Mouse (Mus musculus) lung, embryonic 15.5 days (tissue): ENCODE data around the gene Pih1d1. TPM values are rescaled to one million over a fixed set of nuclear protein-coding genes. Genes with fewer than 3 reads are reported as not detected.

Experiments used
- ATAC-seq: fragments of 200-750 bp; cut with Nextera tagmentation; 2 replicates; pipeline ENCODE4 v1.8.0; 2017; ENCODE audit warnings: moderate number of reproducible peaks, borderline replicate concordance; ENCODE audit not compliant: low FRiP score, low TSS enrichment; ENCODE audit errors: extremely low read depth
- H3K27ac ChIP-seq: fragments of 300-500 bp; sonication (generic); 2 replicates; pipeline ENCODE4 v1.5.1; 2015; ENCODE audit warnings: moderate library complexity, mild to moderate bottlenecking, inconsistent platforms
- H3K27me3 ChIP-seq: fragments of 300-500 bp; sonication (generic); 2 replicates; pipeline ENCODE4 v1.6.1; 2015; ENCODE audit warnings: inconsistent platforms
- H3K36me3 ChIP-seq: fragments of 300-500 bp; sonication (generic); 2 replicates; pipeline ENCODE4 v1.6.1; 2015; ENCODE audit warnings: inconsistent platforms
- H3K4me1 ChIP-seq: fragments of 300-500 bp; sonication (generic); 2 replicates; pipeline ENCODE4 v1.6.1; 2015; ENCODE audit warnings: inconsistent platforms
- H3K4me2 ChIP-seq: fragments of 300-500 bp; sonication (generic); 2 replicates; pipeline ENCODE4 v1.6.1; 2015; ENCODE audit warnings: inconsistent platforms, mild to moderate bottlenecking, moderate library complexity
- H3K4me3 ChIP-seq: fragments of 300-500 bp; sonication (generic); 2 replicates; pipeline ENCODE4 v1.5.1; 2015; ENCODE audit warnings: mild to moderate bottlenecking, inconsistent platforms
- H3K9ac ChIP-seq: fragments of 300-500 bp; sonication (generic); 2 replicates; pipeline ENCODE4 v1.6.1; 2015; ENCODE audit warnings: inconsistent platforms
- H3K9me3 ChIP-seq: fragments of 300-500 bp; sonication (generic); 2 replicates; pipeline ENCODE4 v1.6.1; 2016; ENCODE audit warnings: inconsistent platforms
- WGBS: fragments of 180-500 bp; shearing (Covaris S2); methylation state at CpG from one replicate; pipeline ENCODE4 v1.1.7; 2015; 5-methylcytosine and 5-hydroxymethylcytosine counted together
- polyA plus RNA-seq: library from polyadenylated mRNA; unstranded; fragments of >200 nt; fragmentation: Nextera tagmentation; extraction: Ambion mirVana; gene quantifications from 2 replicates; pipeline ENCODE4 v1.2.1, GENCODE M21; 2015

The Pih1d1 gene
- polyA plus RNA-seq, 1 experiment from 2014 or later, result 103 TPM

GRCm38 (mm10) chr7:45138403-45138802 is 15.7 kb upstream of the Pih1d1 start:
- Histone ChIP-seq H3K9me3 (no peaks in the 10 kb centered on the region), H3K9ac (no peak overlapping the region), H3K4me3 (no peak overlapping the region), H3K27ac (no peak overlapping the region), H3K4me1 (peaks cover 9% of the 10 kb centered on the region; the same call in 1 of the 2 replicates), H3K36me3 (peaks cover 10% of the 10 kb centered on the region), H3K4me2 (no peak overlapping the region), H3K27me3 (no peaks in the 10 kb centered on the region; the same call in 1 of the 2 replicates)
- 77% methylated on average over 1 of the region's 1 CpGs for WGBS
- no peak for ATAC-seq

DNA sequence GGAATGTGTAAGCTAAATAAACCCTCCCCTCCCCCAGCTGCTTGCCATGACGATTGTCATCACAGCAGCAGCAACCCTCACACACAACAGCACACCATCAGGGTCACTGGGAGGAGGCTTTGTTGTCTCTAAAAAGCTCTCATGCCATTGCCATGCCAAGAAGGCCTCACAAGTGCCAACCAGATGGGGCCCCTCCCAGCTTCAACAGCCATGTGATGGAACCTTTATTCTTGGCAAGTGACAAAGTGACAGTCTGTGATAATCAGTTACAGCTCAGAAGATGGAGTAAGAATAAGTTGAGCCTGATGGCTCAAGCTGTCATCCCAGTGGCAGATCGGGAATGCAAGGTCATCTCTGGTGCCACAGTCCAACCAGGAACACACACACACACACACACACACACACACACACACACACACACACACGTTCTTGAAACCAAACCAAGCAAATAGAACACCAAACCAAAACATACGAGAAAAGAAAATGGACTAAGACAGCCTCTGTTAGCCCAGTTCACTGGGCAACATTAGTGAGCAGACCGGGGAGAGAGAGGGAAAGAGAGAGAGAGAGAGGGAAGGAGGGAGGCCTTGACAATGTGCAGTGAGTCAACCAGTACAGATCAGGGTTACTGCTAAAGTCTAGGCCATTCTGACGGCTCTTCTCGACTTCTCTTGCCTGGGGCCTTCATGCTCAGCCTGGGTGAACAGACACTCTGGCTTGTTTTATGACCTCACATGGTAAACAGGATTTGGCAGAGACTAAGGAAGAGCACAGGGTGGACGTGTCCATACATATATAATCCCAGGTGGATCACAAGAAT is 14.0 kb upstream of the Pih1d1 start:
- H3K27me3 ChIP-seq, result no peaks in the 10 kb centered on the region; the same call in 1 of the 2 replicates
- H3K9ac ChIP-seq, result no peak overlapping the region
- no peak overlapping the region for H3K4me3 ChIP-seq
- H3K9me3 ChIP-seq, result no peaks in the 10 kb centered on the region
- no peak overlapping the region for H3K27ac ChIP-seq
- ATAC-seq, result no peak
- H3K36me3 ChIP-seq, result peaks cover 20% of the 10 kb centered on the region
- no peak overlapping the region for H3K4me2 ChIP-seq
- WGBS, result 59% methylated on average over 8 of the region's 8 CpGs
- H3K4me1 ChIP-seq, result 0 out of 2 replicates have a peak, but pooled peaks cover 4% of the 10 kb centered on the region

GRCm38 (mm10) chr7:45141319-45141718 is 12.8 kb upstream of the Pih1d1 start:
- H3K27ac ChIP-seq, result no peak overlapping the region
- ATAC-seq, result no peak
- H3K9ac ChIP-seq, result no peak overlapping the region
- H3K4me3 ChIP-seq, result no peak overlapping the region
- H3K9me3 ChIP-seq, result no peaks in the 10 kb centered on the region
- H3K4me2 ChIP-seq, result no peak overlapping the region
- WGBS, result 94% methylated on average over 3 of the region's 3 CpGs
- H3K36me3 ChIP-seq, result peaks cover 30% of the 10 kb centered on the region
- no peaks in the 10 kb centered on the region for H3K4me1 ChIP-seq
- H3K27me3 ChIP-seq, result no peaks in the 10 kb centered on the region; the same call in 1 of the 2 replicates

- Histone ChIP-seq H3K9ac (no peak overlapping the region), H3K4me3 (no peak overlapping the region), H3K4me1 (no peaks in the 10 kb centered on the region), H3K4me2 (no peak overlapping the region), H3K9me3 (no peaks in the 10 kb centered on the region), H3K27me3 (no peaks in the 10 kb centered on the region; the same call in 1 of the 2 replicates), H3K36me3 (peaks cover 35% of the 10 kb centered on the region), H3K27ac (no peak overlapping the region)
- 90% methylated on average over 5 of the region's 5 CpGs for WGBS
- ATAC-seq, result no peak
Observed at GRCm38 (mm10) chr7:45141914-45142313, 12.2 kb upstream of the Pih1d1 start.

GRCm38 (mm10) chr7:45144368-45145174 is 9.5 kb upstream of the Pih1d1 start:
- no peak overlapping the region for H3K4me3 ChIP-seq
- H3K9me3 ChIP-seq, result no peaks in the 10 kb centered on the region
- H3K36me3 ChIP-seq, result peaks cover 38% of the 10 kb centered on the region
- no peak overlapping the region; the same call in 1 of the 2 replicates for H3K27ac ChIP-seq
- no peak overlapping the region for H3K4me2 ChIP-seq
- WGBS, result 83% methylated on average over 13 of the region's 13 CpGs
- no peak overlapping the region for H3K9ac ChIP-seq
- H3K4me1 ChIP-seq, result peaks cover 9% of the 10 kb centered on the region
- no peaks in the 10 kb centered on the region for H3K27me3 ChIP-seq
- ATAC-seq, result no peak

GRCm38 (mm10) chr7:45145460-45145859 is 8.6 kb upstream of the Pih1d1 start:
- Histone ChIP-seq H3K36me3 (peaks cover 38% of the 10 kb centered on the region), H3K4me2 (no peak overlapping the region), H3K27ac (no peak overlapping the region), H3K9ac (no peak overlapping the region), H3K4me3 (no peak overlapping the region), H3K27me3 (no peaks in the 10 kb centered on the region), H3K4me1 (peaks cover 15% of the 10 kb centered on the region), H3K9me3 (no peaks in the 10 kb centered on the region)
- no peak for ATAC-seq
- 92% methylated on average over 8 of the region's 8 CpGs for WGBS

GRCm38 (mm10) chr7:45147267-45147666 is 6.8 kb upstream of the Pih1d1 start:
- Histone ChIP-seq H3K36me3 (peaks cover 33% of the 10 kb centered on the region), H3K4me2 (no peak overlapping the region), H3K27ac (no peak overlapping the region), H3K9me3 (no peaks in the 10 kb centered on the region), H3K4me3 (no peak overlapping the region), H3K27me3 (no peaks in the 10 kb centered on the region), H3K4me1 (peaks cover 32% of the 10 kb centered on the region), H3K9ac (no peak overlapping the region)
- no peak for ATAC-seq
- WGBS, result 83% methylated on average over 11 of the region's 11 CpGs

DNA sequence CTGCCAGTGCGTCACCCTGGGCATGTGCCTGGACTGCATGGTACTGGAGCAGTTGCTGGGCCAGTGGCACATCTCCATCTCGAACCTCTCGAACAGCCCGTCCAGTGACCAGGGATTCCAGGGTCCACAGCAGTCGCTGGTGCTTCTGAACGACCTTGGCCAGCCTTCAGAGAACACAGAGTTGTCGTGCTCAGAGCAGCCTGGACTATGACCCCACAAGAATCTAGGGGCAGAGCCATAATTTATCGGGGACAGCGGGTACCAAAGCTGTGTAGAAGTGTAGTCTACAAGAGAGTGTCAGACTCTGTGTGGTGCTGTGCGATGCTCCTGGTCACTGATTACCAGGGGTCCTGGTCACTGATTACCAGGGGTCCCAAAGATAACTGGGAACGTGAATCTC is 6.2 kb upstream of the Pih1d1 start:
- Histone ChIP-seq H3K4me1 (peaks cover 32% of the 10 kb centered on the region), H3K4me3 (no peak overlapping the region), H3K27ac (no peak overlapping the region), H3K4me2 (no peak overlapping the region), H3K9me3 (no peaks in the 10 kb centered on the region), H3K27me3 (no peaks in the 10 kb centered on the region), H3K9ac (no peak overlapping the region), H3K36me3 (peaks cover 29% of the 10 kb centered on the region)
- 80% methylated on average over 11 of the region's 11 CpGs for WGBS
- ATAC-seq, result no peak

- WGBS, result 45% methylated on average over 4 of the region's 4 CpGs
- Histone ChIP-seq H3K27ac (no peak overlapping the region), H3K9me3 (no peaks in the 10 kb centered on the region), H3K9ac (no peak overlapping the region), H3K27me3 (no peaks in the 10 kb centered on the region), H3K4me2 (no peak overlapping the region), H3K4me1 (peaks cover 36% of the 10 kb centered on the region), H3K36me3 (peaks cover 28% of the 10 kb centered on the region), H3K4me3 (no peak overlapping the region)
- ATAC-seq, result no peak
Observed at GRCm38 (mm10) chr7:45148534-45149098, 5.5 kb upstream of the Pih1d1 start.

- H3K36me3 ChIP-seq, result peaks cover 22% of the 10 kb centered on the region
- no peak overlapping the region for H3K4me2 ChIP-seq
- peak overlapping the region; percentile 66 for H3K27ac ChIP-seq
- WGBS, result 50% methylated on average over 6 of the region's 6 CpGs
- no peak overlapping the region for H3K9ac ChIP-seq
- no peaks in the 10 kb centered on the region for H3K27me3 ChIP-seq
- H3K9me3 ChIP-seq, result no peaks in the 10 kb centered on the region
- H3K4me1 ChIP-seq, result peaks cover 38% of the 10 kb centered on the region
- H3K4me3 ChIP-seq, result no peak overlapping the region
- no peak for ATAC-seq
Observed at GRCm38 (mm10) chr7:45149545-45149944, 4.6 kb upstream of the Pih1d1 start.

DNA sequence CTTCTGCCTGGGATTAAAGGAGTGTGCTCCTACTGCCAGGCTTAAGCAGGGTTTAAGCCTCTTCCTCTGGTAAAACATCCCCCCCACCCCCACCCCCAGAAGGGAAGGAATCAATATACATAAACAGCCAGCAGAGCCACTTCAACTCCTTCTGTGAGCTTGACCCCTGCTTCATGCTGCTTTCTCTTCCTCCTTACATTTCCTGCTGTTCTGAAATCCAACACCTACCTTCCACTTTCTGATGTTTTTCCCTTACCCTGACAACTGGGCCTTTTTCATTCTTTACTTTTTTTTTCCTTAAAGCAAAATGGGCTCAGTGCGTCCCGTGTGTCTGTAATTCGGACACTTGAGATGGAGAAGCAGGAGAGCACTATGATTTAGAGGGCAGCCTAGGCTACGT is 3.8 kb upstream of the Pih1d1 start:
- Histone ChIP-seq H3K27ac (peak overlapping the region; percentile 71), H3K4me1 (peaks cover 45% of the 10 kb centered on the region), H3K4me3 (no peak overlapping the region), H3K27me3 (no peaks in the 10 kb centered on the region), H3K9me3 (no peaks in the 10 kb centered on the region), H3K4me2 (no peak overlapping the region), H3K36me3 (peaks cover 16% of the 10 kb centered on the region), H3K9ac (0 out of 2 replicates have a peak overlapping the region, but pooled peaks have one; percentile 3)
- no peak for ATAC-seq
- 53% methylated on average over 4 of the region's 4 CpGs for WGBS
